Mouse (Mus musculus) brain, embryonic 14.5 days (tissue): ENCODE measurements at regions not wholly inside any gene's neighbourhood (a gene's known extent, or its start where the extent isn't known, plus 50 kb on each side); places are given as distances from the start of the nearest gene placed in this dataset.

Experiments
- CTCF ChIP-seq: fragments of 200-500 bp; IDR thresholded peaks from 2 replicates; pipeline ENCODE4 v1.5.1; 2012; ENCODE audit warnings: inconsistent platforms, mild to moderate bottlenecking, moderate library complexity, borderline replicate concordance; ENCODE audit not compliant: insufficient read depth, insufficient read length; ENCODE audit errors: extremely low read depth
- POLR2A ChIP-seq: fragments of 200-500 bp; IDR thresholded peaks from 2 replicates; pipeline ENCODE4 v1.6.1; 2012; ENCODE audit warnings: mild to moderate bottlenecking, inconsistent platforms, borderline replicate concordance; ENCODE audit not compliant: poor library complexity, insufficient read depth, insufficient read length, severe bottlenecking; ENCODE audit errors: extremely low read depth

DNA sequence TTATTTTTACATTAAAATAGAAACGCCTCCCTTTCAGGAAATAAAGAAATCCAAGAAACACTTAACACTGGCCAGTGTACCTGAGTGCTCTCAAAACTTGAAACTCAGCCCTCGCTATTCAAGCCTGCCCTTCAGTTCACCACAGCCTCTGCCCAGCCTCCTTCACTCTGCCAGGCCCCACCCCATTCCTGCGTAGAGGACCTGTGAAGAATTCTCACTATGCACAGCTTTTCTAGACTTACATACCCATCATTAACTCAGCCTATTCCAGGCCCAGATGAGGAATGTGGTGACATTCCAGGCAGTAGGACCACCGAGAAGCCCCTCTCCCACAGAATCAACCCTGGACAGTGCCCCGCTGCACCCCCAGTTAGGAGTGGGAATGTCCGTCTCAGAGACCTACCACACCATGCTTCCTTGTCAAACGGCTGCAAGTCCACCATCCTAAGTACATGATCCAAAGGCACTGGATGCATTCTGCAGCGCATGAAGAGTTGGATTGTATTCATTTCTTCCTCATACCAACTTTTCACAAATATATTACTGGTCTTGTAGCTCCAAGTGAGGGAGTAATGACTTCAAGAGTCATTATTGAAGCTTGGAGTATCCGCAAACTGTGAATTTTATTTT is 150.0 kb upstream of the Cdkn3 start:
- TF ChIP-seq CTCF, result no peak
- TF ChIP-seq POLR2A, result no peak
